Mouse (Mus musculus) kidney, adult 2 months (tissue): ENCODE data around the gene Synm. TPM values are rescaled to one million over a fixed set of nuclear protein-coding genes. Genes with fewer than 3 reads are reported as not detected.

Source experiments
- DNase-seq: peaks from one replicate; pipeline ENCODE4 v3.0.0; 2021
- H3K27ac ChIP-seq: fragments of 200-500 bp; 2 replicates; pipeline ENCODE4 v1.5.1; 2012; ENCODE audit warnings: low read depth, low read length, control low read depth, inconsistent platforms; ENCODE audit not compliant: insufficient read depth
- H3K27me3 ChIP-seq: fragments of 200-500 bp; replicated peaks from 2 replicates; pipeline ENCODE4 v1.6.1; 2012; ENCODE audit warnings: mild to moderate bottlenecking, moderate library complexity, low read length, inconsistent platforms; ENCODE audit not compliant: control insufficient read depth, insufficient read depth
- H3K36me3 ChIP-seq: fragments of 200-500 bp; 2 replicates; pipeline ENCODE4 v1.6.1; 2012; ENCODE audit warnings: mild to moderate bottlenecking, moderate library complexity, low read length, inconsistent platforms; ENCODE audit not compliant: control insufficient read depth, insufficient read depth
- H3K4me1 ChIP-seq: fragments of 200-500 bp; 2 replicates; pipeline ENCODE4 v1.6.1; 2011; ENCODE audit warnings: low read length; ENCODE audit not compliant: control insufficient read depth, insufficient read depth
- H3K4me3 ChIP-seq: fragments of 200-500 bp; 2 replicates; pipeline ENCODE4 v1.5.1; 2011; ENCODE audit warnings: mild to moderate bottlenecking, low read depth, low read length, control low read depth; ENCODE audit not compliant: insufficient read depth
- CTCF ChIP-seq: fragments of 200-500 bp; conservative IDR thresholded peaks from 2 replicates; pipeline ENCODE4 v1.5.1; 2011; ENCODE audit warnings: low read depth, mild to moderate bottlenecking, control low read depth, low read length, moderate library complexity, mixed read lengths; ENCODE audit not compliant: insufficient read depth, insufficient read length
- POLR2A ChIP-seq: fragments of 200-500 bp; IDR thresholded peaks from one replicate; pipeline ENCODE4 v1.6.1; 2011; ENCODE audit warnings: low read depth, low read length, control low read depth
- WGBS: fragments of 180-500 bp; shearing (Covaris S2); methylation state at CpG from one replicate; pipeline ENCODE4 v1.1.7; 2018; 5-methylcytosine and 5-hydroxymethylcytosine counted together
- polyA plus RNA-seq: library from polyadenylated mRNA; depleted of rRNA; stranded (reverse); fragments of >200 nt; gene quantifications from 2 replicates; pipeline ENCODE4 v1.2.3, GENCODE M21; 2012

Synm gene
- polyA plus RNA-seq, 1 experiment: 1.1 TPM

GRCm38 (mm10) chr7:67728809-67729208 lies 30.7 kb downstream of the Synm start:
- no peaks in the 10 kb centered on the region for H3K4me1 ChIP-seq
- 97% methylated on average over 4 of the region's 4 CpGs for WGBS
- no peak for TF ChIP-seq POLR2A
- TF ChIP-seq CTCF: no peak
- H3K36me3 ChIP-seq: no peaks in the 10 kb centered on the region
- no peaks in the 10 kb centered on the region for H3K27me3 ChIP-seq
- no peak overlapping the region for H3K27ac ChIP-seq
- DNase-seq: no peak
- no peak overlapping the region for H3K4me3 ChIP-seq

- H3K4me3 ChIP-seq: no peak overlapping the region
These were observed 31.3 kb downstream of the Synm start for GRCm38 (mm10) chr7:67728203-67728602.

GRCm38 (mm10) chr7:67725016-67725415 lies 34.5 kb downstream of the Synm start:
- H3K27ac ChIP-seq: no peak overlapping the region
- no peaks in the 10 kb centered on the region for H3K4me1 ChIP-seq
- TF ChIP-seq CTCF (no peak), POLR2A (no peak)
- DNase-seq: no peak
- WGBS: 69% methylated on average over 9 of the region's 9 CpGs
- no peaks in the 10 kb centered on the region for H3K27me3 ChIP-seq
- no peak overlapping the region for H3K4me3 ChIP-seq
- no peaks in the 10 kb centered on the region for H3K36me3 ChIP-seq

More at GRCm38 (mm10) chr7:67728203-67728602, 31.3 kb downstream of the Synm start:
- WGBS: 95% methylated on average over 4 of the region's 4 CpGs
- Histone ChIP-seq H3K36me3 (no peaks in the 10 kb centered on the region), H3K27me3 (no peaks in the 10 kb centered on the region), H3K27ac (no peak overlapping the region), H3K4me1 (no peaks in the 10 kb centered on the region)
- no peak for TF ChIP-seq POLR2A
- no peak for TF ChIP-seq CTCF
- DNase-seq: no peak

GRCm38 (mm10) chr7:67724536-67724935 lies 35.0 kb downstream of the Synm start:
- no peak for DNase-seq
- no peaks in the 10 kb centered on the region for H3K36me3 ChIP-seq
- WGBS: 79% methylated on average over 4 of the region's 4 CpGs

GRCm38 (mm10) chr7:67722163-67722562 lies 37.4 kb downstream of the Synm start:
- DNase-seq: no peak
- H3K4me3 ChIP-seq: no peak overlapping the region
- no peaks in the 10 kb centered on the region for H3K36me3 ChIP-seq
- H3K27me3 ChIP-seq: no peaks in the 10 kb centered on the region
- no peak overlapping the region for H3K27ac ChIP-seq
- WGBS: 95% methylated on average over 2 of the region's 2 CpGs
- TF ChIP-seq CTCF: no peak
- no peak for TF ChIP-seq POLR2A
- no peaks in the 10 kb centered on the region for H3K4me1 ChIP-seq

More at GRCm38 (mm10) chr7:67724536-67724935, 35.0 kb downstream of the Synm start:
- no peaks in the 10 kb centered on the region for H3K27me3 ChIP-seq
- H3K27ac ChIP-seq: no peak overlapping the region
- H3K4me1 ChIP-seq: no peaks in the 10 kb centered on the region
- TF ChIP-seq POLR2A: no peak
- no peak for TF ChIP-seq CTCF
- no peak overlapping the region for H3K4me3 ChIP-seq

DNA sequence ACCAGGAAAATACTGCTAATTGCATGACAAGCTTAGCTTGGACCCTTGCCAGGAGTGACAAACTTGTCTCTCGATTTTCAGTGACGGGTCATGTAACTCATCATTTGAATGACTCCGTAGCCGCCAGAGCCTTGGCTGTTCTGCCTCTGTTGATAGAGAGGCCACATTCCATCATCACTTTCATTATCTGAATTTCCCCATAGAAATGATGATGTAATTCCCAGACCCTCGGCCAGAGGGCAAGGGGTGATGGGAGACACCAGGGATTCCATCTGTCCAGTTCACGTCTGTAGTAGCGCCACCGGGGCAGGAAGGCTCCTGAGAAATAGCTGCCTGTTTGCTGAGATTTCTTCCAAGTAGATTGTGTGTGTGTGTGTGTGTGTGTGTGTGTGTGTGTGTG lies 40.7 kb downstream of the Synm start:
- Histone ChIP-seq H3K36me3 (no peaks in the 10 kb centered on the region), H3K4me3 (no peak overlapping the region), H3K27ac (no peak overlapping the region), H3K27me3 (no peaks in the 10 kb centered on the region), H3K4me1 (no peaks in the 10 kb centered on the region)
- WGBS: 69% methylated on average over 8 of the region's 8 CpGs
- TF ChIP-seq POLR2A (no peak), CTCF (no peak)
- DNase-seq: no peak

- Histone ChIP-seq H3K27me3 (no peaks in the 10 kb centered on the region), H3K36me3 (no peaks in the 10 kb centered on the region), H3K4me1 (no peaks in the 10 kb centered on the region), H3K4me3 (no peak overlapping the region), H3K27ac (no peak overlapping the region)
- DNase-seq: no peak
- 94% methylated on average over 3 of the region's 3 CpGs for WGBS
- TF ChIP-seq CTCF (no peak), POLR2A (no peak)
These were observed 42.0 kb downstream of the Synm start for GRCm38 (mm10) chr7:67717520-67717919.
